Mouse (Mus musculus): ENCODE results near the gene Slc25a19.
A peak's percentile ranks its signal among the peaks of the same experiment; 100 is the strongest.

Slc25a19 gene

GRCm38 (mm10) chr11:115640978-115641663 lies 13.0 kb upstream of the Slc25a19 start:
- DNase-seq, result no peak

- DNase-seq, result no peak
Observed at GRCm38 (mm10) chr11:115640311-115640828, 12.3 kb upstream of the Slc25a19 start.

GRCm38 (mm10) chr11:115639540-115639939 lies 11.4 kb upstream of the Slc25a19 start:
- no peak for DNase-seq

- DNase-seq, result no peak
Observed at GRCm38 (mm10) chr11:115638498-115639409, 10.7 kb upstream of the Slc25a19 start.

- no peak for DNase-seq
Observed at GRCm38 (mm10) chr11:115636960-115637359, 8.9 kb upstream of the Slc25a19 start.

- no peak for DNase-seq
Observed at GRCm38 (mm10) chr11:115635484-115635883, 7.4 kb upstream of the Slc25a19 start.

- DNase-seq, result no peak
Observed at GRCm38 (mm10) chr11:115635041-115635440, 6.9 kb upstream of the Slc25a19 start.

- no peak for DNase-seq
Observed at GRCm38 (mm10) chr11:115634109-115634508, 6.0 kb upstream of the Slc25a19 start.

GRCm38 (mm10) chr11:115632862-115633261 lies 4.8 kb upstream of the Slc25a19 start:
- DNase-seq, result no peak

GRCm38 (mm10) chr11:115632247-115632646 lies 4.2 kb upstream of the Slc25a19 start:
- no peak for DNase-seq

- DNase-seq, result peak; percentile 66
Observed at GRCm38 (mm10) chr11:115631505-115631890, 3.4 kb upstream of the Slc25a19 start.

- DNase-seq, result no peak
Observed at GRCm38 (mm10) chr11:115630532-115631504, 2.7 kb upstream of the Slc25a19 start.

- no peak for DNase-seq
Observed at GRCm38 (mm10) chr11:115629734-115630531, 1.8 kb upstream of the Slc25a19 start.

- no peak for DNase-seq
Observed at GRCm38 (mm10) chr11:115628465-115629101, 488 bp upstream of the Slc25a19 start.

GRCm38 (mm10) chr11:115626824-115627616 lies 1.1 kb downstream of the Slc25a19 start:
- peak; percentile 18 for DNase-seq

- DNase-seq, result peak; percentile 77
Observed at GRCm38 (mm10) chr11:115625877-115626276, 2.2 kb downstream of the Slc25a19 start.

- DNase-seq, result peak; percentile 36
Observed at GRCm38 (mm10) chr11:115623487-115624070, 4.5 kb downstream of the Slc25a19 start.

- no peak for DNase-seq
Observed at GRCm38 (mm10) chr11:115619949-115620348, 8.1 kb downstream of the Slc25a19 start.

GRCm38 (mm10) chr11:115618732-115619516 lies 9.2 kb downstream of the Slc25a19 start:
- peak; percentile 32 for DNase-seq

Measured in kidney, adult 18-20 months (tissue).